Mouse (Mus musculus) hindbrain, embryonic 12.5 days (tissue): Measurements from ENCODE around the gene Nfatc2. TPM values are rescaled to one million over a fixed set of nuclear protein-coding genes. Genes with fewer than 3 reads are reported as not detected.
A peak's percentile ranks its signal among the peaks of the same experiment; 100 is the strongest.

Source experiments
- ATAC-seq: fragments of 200-750 bp; cut with Nextera tagmentation; 2 replicates; pipeline ENCODE4 v1.8.0; 2017; ENCODE audit warnings: moderate TSS enrichment; ENCODE audit not compliant: low FRiP score
- H3K27ac ChIP-seq: fragments of 300-500 bp; sonication (generic); 2 replicates; pipeline ENCODE4 v1.5.1; 2016; ENCODE audit warnings: mild to moderate bottlenecking
- H3K27me3 ChIP-seq: fragments of 300-500 bp; sonication (generic); 2 replicates; pipeline ENCODE4 v1.6.1; 2016; ENCODE audit warnings: mild to moderate bottlenecking
- H3K36me3 ChIP-seq: fragments of 300-500 bp; sonication (generic); 2 replicates; pipeline ENCODE4 v1.6.1; 2016; ENCODE audit warnings: mild to moderate bottlenecking
- H3K4me1 ChIP-seq: fragments of 300-500 bp; sonication (generic); 2 replicates; pipeline ENCODE4 v1.6.1; 2016
- H3K4me2 ChIP-seq: fragments of 300-500 bp; sonication (generic); replicated peaks from 2 replicates; pipeline ENCODE4 v1.6.1; 2016; ENCODE audit warnings: mild to moderate bottlenecking
- H3K4me3 ChIP-seq: fragments of 300-500 bp; sonication (generic); 2 replicates; pipeline ENCODE4 v1.5.1; 2016; ENCODE audit warnings: mild to moderate bottlenecking
- H3K9ac ChIP-seq: fragments of 300-500 bp; sonication (generic); 2 replicates; pipeline ENCODE4 v1.6.1; 2016; ENCODE audit warnings: mild to moderate bottlenecking, moderate library complexity
- H3K9me3 ChIP-seq: fragments of 300-500 bp; sonication (generic); replicated peaks from 2 replicates; pipeline ENCODE4 v1.6.1; 2016; ENCODE audit warnings: mild to moderate bottlenecking
- whole genome bisulfite sequencing: fragments of 180-500 bp; shearing (Covaris S2); methylation state at CpG from one replicate; pipeline ENCODE4 v1.1.7; 2016; 5-methylcytosine and 5-hydroxymethylcytosine counted together
- polyA plus RNA-seq: library from polyadenylated mRNA; unstranded; fragments of >200 nt; fragmentation: Nextera tagmentation; extraction: Ambion mirVana; gene quantifications from 2 replicates; pipeline ENCODE4 v1.2.1, GENCODE M21; 2016

Gene Nfatc2
- polyA plus RNA-seq, 1 experiment from 2014 or later, result 2.2 TPM

- Histone ChIP-seq H3K4me1 (peaks cover 29% of the 10 kb centered on the region), H3K9ac (no peak overlapping the region), H3K4me3 (no peak overlapping the region), H3K4me2 (no peak overlapping the region), H3K27me3 (peaks cover 3% of the 10 kb centered on the region; the same call in 1 of the 2 replicates), H3K36me3 (no peaks in the 10 kb centered on the region), H3K27ac (no peak overlapping the region), H3K9me3 (no peaks in the 10 kb centered on the region)
- no peak for ATAC-seq
- 51% methylated on average over 3 of the region's 3 CpGs for WGBS
Measured at GRCm38 (mm10) chr2:168543026-168543425, 58.4 kb downstream of the Nfatc2 start.

GRCm38 (mm10) chr2:168541223-168541622, 60.2 kb downstream of the Nfatc2 start:
- Histone ChIP-seq H3K27ac (no peak overlapping the region), H3K4me2 (no peak overlapping the region), H3K4me3 (no peak overlapping the region), H3K36me3 (no peaks in the 10 kb centered on the region), H3K9ac (no peak overlapping the region), H3K27me3 (no peaks in the 10 kb centered on the region; the same call in 1 of the 2 replicates), H3K4me1 (peaks cover 23% of the 10 kb centered on the region), H3K9me3 (no peaks in the 10 kb centered on the region; the same call in 1 of the 2 replicates)
- ATAC-seq, result no peak
- 78% methylated on average over 7 of the region's 7 CpGs for WGBS

GRCm38 (mm10) chr2:168539594-168540222, 61.7 kb downstream of the Nfatc2 start:
- Histone ChIP-seq H3K27ac (no peak overlapping the region), H3K9ac (no peak overlapping the region), H3K9me3 (no peaks in the 10 kb centered on the region; the same call in 1 of the 2 replicates), H3K4me2 (no peak overlapping the region), H3K4me1 (peaks cover 15% of the 10 kb centered on the region), H3K36me3 (no peaks in the 10 kb centered on the region), H3K27me3 (no peaks in the 10 kb centered on the region; the same call in 1 of the 2 replicates), H3K4me3 (no peak overlapping the region)
- 56% methylated on average over 15 of the region's 15 CpGs for WGBS
- no peak for ATAC-seq

GRCm38 (mm10) chr2:168539026-168539425, 62.4 kb downstream of the Nfatc2 start:
- WGBS, result 91% methylated on average over 6 of the region's 6 CpGs
- no peak for ATAC-seq
- peaks cover 13% of the 10 kb centered on the region for H3K4me1 ChIP-seq
- H3K4me2 ChIP-seq, result no peak overlapping the region
- no peaks in the 10 kb centered on the region for H3K36me3 ChIP-seq
- H3K27me3 ChIP-seq, result no peaks in the 10 kb centered on the region; the same call in 1 of the 2 replicates
- no peak overlapping the region for H3K4me3 ChIP-seq
- no peak overlapping the region for H3K9ac ChIP-seq
- no peak overlapping the region for H3K27ac ChIP-seq
- H3K9me3 ChIP-seq, result no peaks in the 10 kb centered on the region; the same call in 1 of the 2 replicates

GRCm38 (mm10) chr2:168532061-168532833, 69.2 kb downstream of the Nfatc2 start:
- Histone ChIP-seq H3K9me3 (no peaks in the 10 kb centered on the region; the same call in 1 of the 2 replicates), H3K4me3 (no peak overlapping the region), H3K4me1 (0 out of 2 replicates have a peak, but pooled peaks cover 5% of the 10 kb centered on the region), H3K4me2 (no peak overlapping the region), H3K36me3 (no peaks in the 10 kb centered on the region), H3K27me3 (no peaks in the 10 kb centered on the region), H3K9ac (no peak overlapping the region), H3K27ac (no peak overlapping the region)
- 74% methylated on average over 15 of the region's 15 CpGs for WGBS
- no peak for ATAC-seq

- Histone ChIP-seq H3K27ac (no peak overlapping the region), H3K27me3 (peaks cover 3% of the 10 kb centered on the region), H3K4me1 (peaks cover 21% of the 10 kb centered on the region), H3K9me3 (0 out of 2 replicates have a peak, but pooled peaks cover 7% of the 10 kb centered on the region), H3K9ac (no peak overlapping the region), H3K4me2 (no peak overlapping the region), H3K36me3 (no peaks in the 10 kb centered on the region), H3K4me3 (no peak overlapping the region)
- ATAC-seq, result no peak
- WGBS, result 79% methylated on average over 8 of the region's 8 CpGs
Measured at GRCm38 (mm10) chr2:168528551-168528950, 72.9 kb downstream of the Nfatc2 start.

GRCm38 (mm10) chr2:168527430-168527792, 74.0 kb downstream of the Nfatc2 start:
- H3K27ac ChIP-seq, result no peak overlapping the region
- H3K4me2 ChIP-seq, result no peak overlapping the region
- peaks cover 25% of the 10 kb centered on the region for H3K4me1 ChIP-seq
- 89% methylated on average over 10 of the region's 10 CpGs for WGBS
- no peak overlapping the region for H3K4me3 ChIP-seq
- no peak overlapping the region for H3K9ac ChIP-seq
- H3K27me3 ChIP-seq, result peaks cover 3% of the 10 kb centered on the region
- ATAC-seq, result no peak
- H3K9me3 ChIP-seq, result 0 out of 2 replicates have a peak, but pooled peaks cover 7% of the 10 kb centered on the region
- H3K36me3 ChIP-seq, result no peaks in the 10 kb centered on the region

- H3K4me1 ChIP-seq, result peaks cover 25% of the 10 kb centered on the region
- no peak overlapping the region for H3K27ac ChIP-seq
- no peak for ATAC-seq
- no peak overlapping the region for H3K9ac ChIP-seq
- 88% methylated on average over 18 of the region's 18 CpGs for WGBS
- peaks cover 5% of the 10 kb centered on the region for H3K27me3 ChIP-seq
- H3K4me3 ChIP-seq, result no peak overlapping the region
- H3K4me2 ChIP-seq, result no peak overlapping the region
- H3K9me3 ChIP-seq, result 0 out of 2 replicates have a peak, but pooled peaks cover 7% of the 10 kb centered on the region
- no peaks in the 10 kb centered on the region for H3K36me3 ChIP-seq
Measured at GRCm38 (mm10) chr2:168526547-168527429, 74.7 kb downstream of the Nfatc2 start.

- ATAC-seq, result peak; percentile 53
- peak overlapping the region; percentile 40; the same call in 1 of the 2 replicates for H3K27ac ChIP-seq
Measured at GRCm38 (mm10) chr2:168525391-168526154, 75.9 kb downstream of the Nfatc2 start.

GRCm38 (mm10) chr2:168524905-168525381, 76.5 kb downstream of the Nfatc2 start:
- WGBS, result 2% methylated on average over 13 of the region's 13 CpGs
- ATAC-seq, result peak; percentile 87
- Histone ChIP-seq H3K27ac (peak overlapping the region; percentile 40; the same call in 1 of the 2 replicates), H3K9ac (no peak overlapping the region), H3K4me3 (0 out of 2 replicates have a peak overlapping the region, but pooled peaks have one; percentile 9), H3K27me3 (peaks cover 5% of the 10 kb centered on the region), H3K4me1 (peaks cover 25% of the 10 kb centered on the region), H3K9me3 (0 out of 2 replicates have a peak, but pooled peaks cover 7% of the 10 kb centered on the region), H3K4me2 (peak overlapping the region; percentile 43), H3K36me3 (no peaks in the 10 kb centered on the region)

More at GRCm38 (mm10) chr2:168525391-168526154, 75.9 kb downstream of the Nfatc2 start:
- H3K9me3 ChIP-seq, result 0 out of 2 replicates have a peak, but pooled peaks cover 7% of the 10 kb centered on the region
- peaks cover 5% of the 10 kb centered on the region for H3K27me3 ChIP-seq
- no peak overlapping the region for H3K4me3 ChIP-seq
- H3K9ac ChIP-seq, result no peak overlapping the region
- 10% methylated on average over 17 of the region's 17 CpGs for WGBS
- peaks cover 25% of the 10 kb centered on the region for H3K4me1 ChIP-seq
- peak overlapping the region; percentile 43 for H3K4me2 ChIP-seq
- no peaks in the 10 kb centered on the region for H3K36me3 ChIP-seq

GRCm38 (mm10) chr2:168522247-168522646, 79.2 kb downstream of the Nfatc2 start:
- peaks cover 20% of the 10 kb centered on the region for H3K4me1 ChIP-seq
- H3K9ac ChIP-seq, result no peak overlapping the region
- H3K27ac ChIP-seq, result no peak overlapping the region
- no peaks in the 10 kb centered on the region for H3K36me3 ChIP-seq
- 81% methylated on average over 3 of the region's 3 CpGs for WGBS
- ATAC-seq, result no peak
- H3K9me3 ChIP-seq, result 0 out of 2 replicates have a peak, but pooled peaks cover 7% of the 10 kb centered on the region
- H3K27me3 ChIP-seq, result peaks cover 5% of the 10 kb centered on the region
- no peak overlapping the region for H3K4me2 ChIP-seq
- H3K4me3 ChIP-seq, result no peak overlapping the region
